Mouse (Mus musculus) neutrophil, adult 5-6 weeks (primary cell): ENCODE data around the gene Auh. TPM values are rescaled to one million over a fixed set of nuclear protein-coding genes. Genes with fewer than 3 reads are reported as not detected.

Experiments
- ATAC-seq: fragments of 151-379, 151-347 bp; 2 replicates; pipeline ENCODE4 v1.8.0; 2017; ENCODE audit warnings: mild to moderate bottlenecking, moderate TSS enrichment; ENCODE audit not compliant: insufficient number of reproducible peaks, poor library complexity, low FRiP score, severe bottlenecking; ENCODE audit errors: extremely low read depth
- total RNA-seq: library from RNA; stranded (forward); fragments of 200-1000 nt; gene quantifications from 2 replicates; pipeline ENCODE4 v1.2.3, GENCODE M21; 2017

The Auh gene
- total RNA-seq, 1 experiment from 2014 or later = 64.9 TPM

GRCm38 (mm10) chr13:52883960-52884326 lies 45.5 kb downstream of the Auh start:
- ATAC-seq = no peak

- ATAC-seq = no peak
Measured at GRCm38 (mm10) chr13:52883084-52883959, 46.2 kb downstream of the Auh start.

- no peak for ATAC-seq
Measured at GRCm38 (mm10) chr13:52880386-52880785, 49.1 kb downstream of the Auh start.

GRCm38 (mm10) chr13:52879918-52880317 lies 49.6 kb downstream of the Auh start:
- no peak for ATAC-seq

GRCm38 (mm10) chr13:52879291-52879690 lies 50.2 kb downstream of the Auh start:
- no peak for ATAC-seq

GRCm38 (mm10) chr13:52878823-52879222 lies 50.7 kb downstream of the Auh start:
- ATAC-seq = no peak

- ATAC-seq = no peak
Measured at GRCm38 (mm10) chr13:52875541-52876325, 53.7 kb downstream of the Auh start.

GRCm38 (mm10) chr13:52875089-52875488 lies 54.4 kb downstream of the Auh start:
- ATAC-seq = no peak

GRCm38 (mm10) chr13:52874338-52874737 lies 55.1 kb downstream of the Auh start:
- no peak for ATAC-seq

GRCm38 (mm10) chr13:52873923-52874322 lies 55.6 kb downstream of the Auh start:
- no peak for ATAC-seq

- ATAC-seq = no peak
Measured at GRCm38 (mm10) chr13:52866005-52866792, 63.3 kb downstream of the Auh start.

- no peak for ATAC-seq
Measured at GRCm38 (mm10) chr13:52863436-52863835, 66.0 kb downstream of the Auh start.

GRCm38 (mm10) chr13:52860006-52860685 lies 69.3 kb downstream of the Auh start:
- no peak for ATAC-seq

GRCm38 (mm10) chr13:52859065-52859820 lies 70.2 kb downstream of the Auh start:
- no peak for ATAC-seq

GRCm38 (mm10) chr13:52858373-52858772 lies 71.1 kb downstream of the Auh start:
- no peak for ATAC-seq

- no peak for ATAC-seq
Measured at GRCm38 (mm10) chr13:52857781-52858180, 71.7 kb downstream of the Auh start.

GRCm38 (mm10) chr13:52853536-52853935 lies 75.9 kb downstream of the Auh start:
- ATAC-seq = no peak

- ATAC-seq = no peak
Measured at GRCm38 (mm10) chr13:52851886-52852285, 77.6 kb downstream of the Auh start.
